Mouse (Mus musculus) olfactory bulb, adult 2 months (tissue): Measurements from ENCODE around the gene Gpr108.

Source experiments
- CTCF ChIP-seq: fragments of 200-500 bp; IDR thresholded peaks from 2 replicates; pipeline ENCODE4 v1.5.1; 2012; ENCODE audit warnings: low read depth, mild to moderate bottlenecking, low read length, moderate library complexity; ENCODE audit not compliant: insufficient read depth
- POLR2A ChIP-seq: fragments of 200-500 bp; IDR thresholded peaks from 2 replicates; pipeline ENCODE4 v1.6.1; 2012; ENCODE audit warnings: mild to moderate bottlenecking, low read depth, low read length, moderate library complexity; ENCODE audit not compliant: insufficient read depth

DNA sequence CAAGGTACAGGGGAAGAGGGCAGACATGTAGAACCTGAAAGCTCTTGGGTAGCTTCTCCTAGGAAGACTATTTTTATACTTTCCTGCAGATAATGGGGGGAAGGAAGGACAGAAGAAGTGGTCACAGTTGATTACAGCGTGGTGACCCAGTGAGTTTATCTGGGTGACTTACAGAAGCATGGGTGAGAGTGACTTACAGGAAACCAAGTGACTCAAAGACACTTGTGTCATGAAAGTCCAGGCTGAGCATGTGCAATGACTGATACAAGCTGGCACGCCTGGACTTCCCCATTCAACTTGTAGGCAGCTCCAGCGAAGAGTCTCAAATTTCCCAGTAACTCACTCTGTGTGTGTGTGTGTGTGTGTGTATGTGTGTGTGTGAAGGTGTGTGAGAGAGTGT, 50.0 kb downstream of the Gpr108 start:
- no peak for TF ChIP-seq CTCF
- TF ChIP-seq POLR2A: no peak
